Mouse (Mus musculus) neural tube, embryonic 15.5 days (tissue): ENCODE measurements at regions not wholly inside any gene's neighbourhood (a gene's known extent, or its start where the extent isn't known, plus 50 kb on each side); places are given as distances from the start of the nearest gene placed in this dataset.

Experiments used
- ATAC-seq: fragments of 200-750 bp; cut with Nextera tagmentation; 2 replicates; pipeline ENCODE4 v1.8.0; 2017; ENCODE audit warnings: mild to moderate bottlenecking, moderate TSS enrichment, moderate library complexity; ENCODE audit not compliant: low FRiP score
- H3K27ac ChIP-seq: fragments of 300-500 bp; sonication (generic); replicated peaks from 2 replicates; pipeline ENCODE4 v1.5.1; 2015; ENCODE audit warnings: mild to moderate bottlenecking, inconsistent platforms
- H3K27me3 ChIP-seq: fragments of 300-500 bp; sonication (generic); replicated peaks from 2 replicates; pipeline ENCODE4 v1.6.1; 2015; ENCODE audit warnings: inconsistent platforms
- H3K36me3 ChIP-seq: fragments of 300-500 bp; sonication (generic); 2 replicates; pipeline ENCODE4 v1.6.1; 2015; ENCODE audit warnings: inconsistent platforms
- H3K4me1 ChIP-seq: fragments of 300-500 bp; sonication (generic); 2 replicates; pipeline ENCODE4 v1.6.1; 2015; ENCODE audit warnings: inconsistent platforms
- H3K4me2 ChIP-seq: fragments of 300-500 bp; sonication (generic); 2 replicates; pipeline ENCODE4 v1.6.1; 2015; ENCODE audit warnings: inconsistent platforms, mild to moderate bottlenecking, moderate library complexity
- H3K4me3 ChIP-seq: fragments of 300-500 bp; sonication (generic); replicated peaks from 2 replicates; pipeline ENCODE4 v1.5.1; 2015; ENCODE audit warnings: mild to moderate bottlenecking, inconsistent platforms
- H3K9ac ChIP-seq: fragments of 300-500 bp; sonication (generic); replicated peaks from 2 replicates; pipeline ENCODE4 v1.6.1; 2015; ENCODE audit warnings: mild to moderate bottlenecking, inconsistent platforms
- H3K9me3 ChIP-seq: fragments of 300-500 bp; sonication (generic); replicated peaks from 2 replicates; pipeline ENCODE4 v1.6.1; 2016; ENCODE audit warnings: inconsistent platforms
- WGBS: fragments of 180-500 bp; shearing (Covaris S2); methylation state at CpG from one replicate; pipeline ENCODE4 v1.1.7; 2015; ENCODE audit warnings: mixed read lengths; 5-methylcytosine and 5-hydroxymethylcytosine counted together

DNA sequence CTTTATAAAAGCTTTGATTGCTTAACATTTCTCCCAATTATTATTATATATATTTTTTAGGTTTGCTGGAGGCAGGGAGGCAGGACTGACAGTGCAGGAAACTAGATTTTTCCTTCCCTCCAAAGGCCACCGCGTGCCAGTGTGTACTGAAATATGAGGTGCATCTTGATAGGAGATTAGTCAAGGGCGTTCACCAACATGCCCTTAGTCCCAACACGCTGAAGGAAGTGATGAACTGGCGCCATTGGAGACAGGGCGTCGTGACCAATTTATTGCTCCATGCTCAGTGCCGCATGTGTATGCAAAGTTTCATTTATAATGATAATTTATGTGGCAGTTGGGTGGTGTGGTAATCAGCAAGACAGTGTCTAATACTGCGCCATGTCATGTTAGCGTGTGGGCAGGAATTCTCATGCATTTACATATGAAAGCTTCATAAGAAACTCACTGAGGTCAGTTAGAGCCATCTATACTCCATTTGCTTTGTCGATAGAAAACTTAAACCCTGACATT lies 66.2 kb downstream of the Isl1 start:
- Histone ChIP-seq H3K4me1 (0 out of 2 replicates have a peak, but pooled peaks cover 3% of the 10 kb centered on the region), H3K36me3 (no peaks in the 10 kb centered on the region), H3K9me3 (no peaks in the 10 kb centered on the region), H3K9ac (no peak overlapping the region), H3K27ac (no peak overlapping the region), H3K4me3 (no peak overlapping the region), H3K4me2 (no peak overlapping the region), H3K27me3 (no peaks in the 10 kb centered on the region)
- 46% methylated on average over 11 of the region's 11 CpGs for WGBS
- peak; percentile 17; the same call in 1 of the 2 replicates for ATAC-seq

DNA sequence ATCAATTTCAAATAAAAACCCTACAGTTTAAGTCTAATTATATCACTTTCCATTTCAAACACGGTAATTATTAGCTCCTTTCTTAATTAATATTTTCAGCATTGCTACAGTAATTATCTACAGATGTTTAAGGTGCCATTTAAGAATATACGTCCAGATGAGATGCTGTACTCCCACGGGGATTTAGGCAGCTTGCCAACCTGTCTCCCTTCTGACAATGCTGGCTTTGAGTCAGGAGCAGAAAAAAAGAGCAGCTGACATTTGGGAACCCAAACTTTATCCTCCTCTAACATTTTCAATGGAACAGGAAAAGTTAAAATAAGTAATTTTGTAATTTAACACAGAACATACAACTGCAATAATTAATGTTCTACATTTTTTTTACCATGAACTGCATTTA lies 94.4 kb downstream of the Isl1 start:
- Histone ChIP-seq H3K9me3 (no peaks in the 10 kb centered on the region), H3K9ac (no peak overlapping the region), H3K27ac (no peak overlapping the region), H3K36me3 (no peaks in the 10 kb centered on the region), H3K4me1 (peaks cover 7% of the 10 kb centered on the region; the same call in 1 of the 2 replicates), H3K4me2 (no peak overlapping the region), H3K27me3 (no peaks in the 10 kb centered on the region), H3K4me3 (no peak overlapping the region)
- 25% methylated on average over 3 of the region's 3 CpGs for WGBS
- ATAC-seq = no peak

DNA sequence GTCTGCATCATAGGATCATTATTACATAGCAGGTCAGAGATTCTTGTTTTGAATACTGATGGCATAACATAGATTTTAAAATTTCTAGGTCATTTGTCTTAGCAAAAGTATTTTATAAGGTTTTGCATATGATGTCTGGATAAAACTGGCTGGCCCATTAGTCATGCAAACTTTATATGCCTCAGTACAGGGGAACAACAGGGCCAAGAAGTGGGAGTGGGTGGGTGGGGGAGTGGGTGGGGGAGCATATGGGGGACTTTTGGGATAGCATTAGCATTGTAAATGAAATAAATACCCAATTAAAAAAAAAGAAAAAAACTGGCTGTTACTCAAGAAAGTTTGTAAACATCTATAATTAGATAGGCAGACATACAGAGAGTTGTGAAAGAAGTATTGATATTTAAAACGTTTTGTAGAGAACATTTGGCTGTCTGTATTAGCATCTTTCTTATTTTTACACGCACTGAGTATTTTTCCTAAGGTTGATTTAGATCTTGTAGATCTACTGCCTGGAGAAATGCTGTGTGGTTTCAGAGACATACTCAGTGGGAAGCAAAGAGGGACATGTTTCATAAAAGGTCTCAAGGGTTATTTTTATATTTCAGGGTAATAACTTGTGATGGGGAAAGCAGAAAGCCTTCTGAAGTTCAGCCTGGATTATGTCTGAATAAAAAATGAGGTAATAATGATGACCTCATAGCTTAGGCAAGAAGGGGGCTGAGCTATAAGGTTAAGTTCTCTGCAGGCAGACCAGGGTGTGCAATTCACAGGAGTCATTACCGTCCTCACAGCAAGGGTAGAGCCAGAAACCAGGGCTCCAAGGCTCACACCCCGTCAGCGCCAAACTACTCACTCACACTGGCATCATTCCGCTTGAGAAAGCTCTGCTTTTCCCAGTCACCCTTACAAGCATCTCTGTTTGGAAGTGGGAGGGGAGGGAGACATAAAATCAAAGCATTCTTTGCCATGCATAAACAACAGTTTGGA lies 95.4 kb downstream of the Isl1 start:
- Histone ChIP-seq H3K9ac (no peak overlapping the region), H3K27me3 (no peaks in the 10 kb centered on the region), H3K4me2 (no peak overlapping the region), H3K4me3 (no peak overlapping the region), H3K9me3 (no peaks in the 10 kb centered on the region), H3K27ac (no peak overlapping the region), H3K4me1 (peaks cover 7% of the 10 kb centered on the region; the same call in 1 of the 2 replicates), H3K36me3 (no peaks in the 10 kb centered on the region)
- no peak for ATAC-seq
- 30% methylated on average over 6 of the region's 6 CpGs for WGBS

DNA sequence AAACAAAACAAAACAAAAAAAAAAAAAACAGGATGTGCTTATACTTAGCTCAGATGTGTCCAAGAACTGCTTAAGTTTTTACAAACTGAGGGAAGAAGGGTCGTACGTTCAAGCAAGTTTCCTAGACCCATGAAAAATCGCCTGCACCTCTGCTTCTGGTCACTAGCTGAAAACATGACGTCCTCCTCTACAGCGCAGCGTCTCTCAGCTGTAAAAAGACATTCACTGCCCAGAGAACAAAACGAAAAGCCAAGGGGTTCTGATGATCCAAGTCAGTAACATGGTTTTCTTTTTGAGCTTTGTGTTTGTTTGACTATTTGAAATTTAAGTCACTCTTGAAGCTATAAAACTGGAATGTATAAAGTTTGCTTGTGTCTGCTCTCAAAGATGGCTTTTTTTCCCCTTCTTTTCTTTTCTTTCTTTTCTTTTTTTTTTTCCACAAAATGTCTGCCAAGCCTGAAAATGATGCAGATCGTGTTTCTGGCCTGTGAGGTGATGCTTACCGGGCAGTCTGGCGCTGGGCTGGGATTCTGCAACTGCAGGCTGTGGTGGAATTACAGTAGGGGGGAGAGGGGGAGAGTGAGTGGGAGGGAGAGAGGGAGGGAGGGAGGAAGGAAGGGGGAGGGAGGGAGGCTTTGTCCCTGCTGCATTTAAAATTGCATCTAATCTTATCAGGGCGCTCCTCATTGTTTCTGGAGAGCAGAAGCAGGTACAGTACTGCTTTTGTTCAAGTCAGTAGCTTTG lies 108.1 kb downstream of the Isl1 start:
- ATAC-seq = peak; percentile 80; the same call in 1 of the 2 replicates
- peak overlapping the region; percentile 11 for H3K4me3 ChIP-seq
- no peaks in the 10 kb centered on the region for H3K36me3 ChIP-seq
- H3K27ac ChIP-seq = no peak overlapping the region
- peak overlapping the region; percentile 51 for H3K4me2 ChIP-seq
- H3K4me1 ChIP-seq = no peaks in the 10 kb centered on the region
- no peaks in the 10 kb centered on the region for H3K27me3 ChIP-seq
- no peaks in the 10 kb centered on the region for H3K9me3 ChIP-seq
- H3K9ac ChIP-seq = no peak overlapping the region
- WGBS = 3% methylated on average over 11 of the region's 11 CpGs

DNA sequence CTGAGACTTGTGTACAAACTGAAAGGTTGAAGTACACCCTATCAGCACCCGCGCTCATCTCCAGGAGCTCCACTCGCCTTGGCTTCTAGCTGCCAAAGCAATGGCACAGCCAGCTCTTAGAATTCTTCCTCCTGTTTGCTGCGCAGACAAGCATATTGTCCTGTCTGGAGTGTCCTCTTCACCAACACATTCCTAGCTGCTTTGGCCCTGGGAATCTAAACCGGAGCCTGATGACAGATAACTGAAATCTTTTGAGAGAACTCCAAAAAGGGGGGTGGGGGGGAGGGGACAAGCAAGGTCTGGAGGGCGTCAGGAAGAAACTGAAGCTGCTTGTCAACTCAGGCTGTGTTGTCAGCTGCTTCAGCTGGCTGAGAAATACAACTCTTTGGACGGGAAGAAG lies 122.4 kb downstream of the Isl1 start:
- H3K9ac ChIP-seq = no peak overlapping the region
- no peaks in the 10 kb centered on the region for H3K27me3 ChIP-seq
- H3K4me2 ChIP-seq = no peak overlapping the region
- no peaks in the 10 kb centered on the region for H3K9me3 ChIP-seq
- WGBS = 73% methylated on average over 7 of the region's 7 CpGs
- no peak for ATAC-seq
- no peaks in the 10 kb centered on the region for H3K36me3 ChIP-seq
- H3K27ac ChIP-seq = no peak overlapping the region
- no peak overlapping the region for H3K4me3 ChIP-seq
- no peaks in the 10 kb centered on the region for H3K4me1 ChIP-seq

DNA sequence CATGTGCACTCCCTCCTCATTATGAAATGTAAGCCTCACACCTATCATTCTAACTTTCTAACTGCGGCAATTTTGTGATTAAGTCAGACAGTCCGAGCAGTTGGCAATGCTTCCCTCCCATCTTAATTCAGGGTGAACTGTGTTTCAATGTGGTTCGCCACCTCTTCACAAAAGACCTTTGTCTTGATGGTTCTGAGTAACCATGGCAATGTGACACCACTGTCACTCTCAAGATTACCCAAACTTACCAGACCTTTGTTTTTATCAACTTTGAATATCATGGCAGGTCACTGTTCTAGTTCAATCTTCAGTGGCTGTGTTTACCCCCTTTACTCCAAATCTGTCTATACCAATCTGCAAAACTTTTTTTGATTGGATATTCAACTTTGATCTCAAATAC lies 131.7 kb downstream of the Isl1 start:
- H3K36me3 ChIP-seq = no peaks in the 10 kb centered on the region
- no peak overlapping the region for H3K9ac ChIP-seq
- H3K9me3 ChIP-seq = no peaks in the 10 kb centered on the region
- 16% methylated on average over 3 of the region's 3 CpGs for WGBS
- no peak overlapping the region for H3K4me2 ChIP-seq
- no peaks in the 10 kb centered on the region for H3K4me1 ChIP-seq
- ATAC-seq = no peak
- no peaks in the 10 kb centered on the region for H3K27me3 ChIP-seq
- H3K27ac ChIP-seq = no peak overlapping the region
- H3K4me3 ChIP-seq = no peak overlapping the region

DNA sequence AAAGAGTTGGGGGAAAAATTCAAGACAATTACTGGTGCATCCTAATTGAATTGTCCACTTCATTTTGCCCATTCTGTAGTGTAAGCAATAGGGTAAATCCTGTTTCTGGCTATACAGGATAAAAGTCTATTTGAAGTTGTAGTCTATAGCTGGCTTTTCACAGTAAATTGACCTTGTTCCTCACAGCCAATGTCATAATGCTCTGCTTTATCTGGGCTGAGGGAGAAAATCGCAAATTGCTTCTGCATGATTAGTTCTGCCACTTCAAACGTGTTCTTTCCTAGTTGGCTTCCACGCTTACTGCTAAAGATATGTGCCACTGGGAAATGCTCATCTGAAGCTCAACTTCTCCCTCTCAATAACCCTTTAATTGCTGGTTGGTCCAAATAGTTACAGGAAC lies 134.5 kb downstream of the Isl1 start:
- Histone ChIP-seq H3K9ac (no peak overlapping the region), H3K9me3 (no peaks in the 10 kb centered on the region), H3K36me3 (no peaks in the 10 kb centered on the region), H3K27ac (no peak overlapping the region), H3K4me3 (no peak overlapping the region), H3K4me1 (no peaks in the 10 kb centered on the region), H3K4me2 (no peak overlapping the region), H3K27me3 (no peaks in the 10 kb centered on the region)
- ATAC-seq = no peak
- WGBS = 14% methylated on average over 3 of the region's 3 CpGs

DNA sequence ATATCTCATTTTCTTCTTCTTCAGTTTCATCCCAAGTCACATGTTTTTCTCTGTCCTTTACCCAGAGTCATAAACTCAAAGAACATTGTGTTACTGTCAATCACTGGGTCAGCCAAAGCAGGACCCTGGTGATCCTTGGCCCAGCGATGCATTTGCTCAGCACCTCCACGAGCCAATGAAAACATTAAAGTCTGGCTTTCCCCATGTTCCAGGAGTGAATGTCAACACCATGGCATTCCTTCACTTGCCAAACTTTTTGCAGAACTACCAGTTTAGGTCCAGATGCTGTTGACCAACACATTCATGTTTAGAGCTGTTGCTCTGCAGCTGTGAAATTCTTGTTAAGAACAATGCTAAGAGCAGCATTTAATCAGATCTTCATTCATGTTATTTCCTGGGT lies 135.6 kb downstream of the Isl1 start:
- H3K4me2 ChIP-seq = no peak overlapping the region
- WGBS = 46% methylated on average over 2 of the region's 2 CpGs
- H3K9me3 ChIP-seq = no peaks in the 10 kb centered on the region
- ATAC-seq = no peak
- no peak overlapping the region for H3K27ac ChIP-seq
- H3K36me3 ChIP-seq = no peaks in the 10 kb centered on the region
- H3K4me1 ChIP-seq = no peaks in the 10 kb centered on the region
- H3K9ac ChIP-seq = no peak overlapping the region
- H3K4me3 ChIP-seq = no peak overlapping the region
- no peaks in the 10 kb centered on the region for H3K27me3 ChIP-seq

DNA sequence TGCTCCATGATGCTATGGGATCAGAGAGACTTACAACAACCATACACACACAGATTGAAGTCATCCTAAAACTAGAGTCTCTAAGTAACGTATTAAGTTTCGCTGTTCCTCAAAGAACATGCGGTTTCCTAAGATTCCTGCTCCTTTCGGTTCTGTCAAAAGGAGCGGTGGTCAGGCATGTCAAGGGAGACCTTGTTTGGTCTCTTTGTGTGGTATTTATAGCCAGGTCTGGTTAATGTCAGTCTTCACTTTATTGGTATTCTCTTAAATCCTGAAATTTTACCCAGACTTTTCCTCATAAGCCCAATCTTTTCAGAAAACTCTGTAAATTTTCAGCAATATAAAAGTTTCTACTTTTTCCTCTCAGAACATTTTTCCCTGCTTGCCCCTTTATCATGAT lies 166.5 kb downstream of the Isl1 start:
- 81% methylated on average over 5 of the region's 5 CpGs for WGBS
- Histone ChIP-seq H3K36me3 (no peaks in the 10 kb centered on the region), H3K4me2 (no peak overlapping the region), H3K9me3 (no peaks in the 10 kb centered on the region), H3K4me1 (no peaks in the 10 kb centered on the region), H3K9ac (no peak overlapping the region), H3K27ac (no peak overlapping the region), H3K27me3 (no peaks in the 10 kb centered on the region), H3K4me3 (no peak overlapping the region)
- ATAC-seq = no peak

DNA sequence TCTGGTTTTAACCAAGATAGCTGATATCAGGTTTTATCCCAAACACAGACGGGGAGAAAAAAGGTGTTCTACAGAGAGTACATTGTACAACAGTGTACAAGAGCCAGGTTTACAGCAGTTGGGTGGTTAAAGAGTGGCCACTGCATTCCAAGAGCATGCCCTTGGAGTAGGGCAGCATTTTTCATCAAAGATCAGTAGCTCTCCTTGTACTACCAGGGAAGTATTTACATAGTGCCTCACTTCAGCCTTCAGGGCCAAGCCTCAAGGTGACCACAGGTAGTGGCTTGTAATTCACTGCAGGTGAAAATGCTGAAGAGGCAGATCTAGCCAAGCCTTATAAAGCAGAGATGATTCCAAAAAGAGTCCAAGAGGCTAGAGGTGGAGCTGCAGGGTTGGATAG lies 190.8 kb downstream of the Isl1 start:
- no peak overlapping the region for H3K9ac ChIP-seq
- H3K27me3 ChIP-seq = no peaks in the 10 kb centered on the region
- 89% methylated on average over 1 of the region's 1 CpGs for WGBS

DNA sequence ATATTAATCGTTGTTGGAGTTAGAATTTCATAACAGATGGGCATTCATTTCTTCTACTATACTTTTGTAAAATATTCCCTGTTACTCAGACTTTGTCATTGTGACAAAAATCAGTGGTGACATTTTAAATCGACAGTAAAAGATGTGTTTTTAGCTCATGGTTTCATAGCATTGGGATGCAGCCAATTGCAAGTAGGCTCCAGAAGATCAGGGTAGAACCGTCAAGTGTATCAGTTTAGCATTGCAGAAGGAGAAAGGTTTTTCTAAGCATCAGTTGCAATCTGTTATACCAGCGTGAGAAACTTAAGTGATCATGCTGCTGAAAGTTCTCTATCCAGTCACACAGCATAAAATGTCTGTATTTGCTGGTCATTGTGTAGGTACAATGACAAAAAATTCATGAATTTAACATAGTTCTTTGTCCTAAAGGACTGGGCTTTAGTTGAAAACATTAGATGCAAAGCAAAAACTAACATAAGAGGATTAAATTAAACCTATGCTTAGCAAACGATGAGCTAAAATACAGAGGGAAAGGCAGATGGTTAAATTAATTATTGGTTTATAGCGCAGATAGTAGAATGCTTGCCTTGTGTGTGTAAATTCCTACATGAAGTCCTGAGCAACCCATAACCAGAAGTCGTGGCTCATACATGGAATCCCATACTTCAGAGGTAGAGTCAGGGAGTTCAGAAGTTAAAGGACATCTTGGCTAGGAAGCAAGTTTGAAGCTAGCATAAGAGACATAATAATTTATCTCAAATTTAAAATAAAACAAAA lies 198.3 kb downstream of the Isl1 start:
- WGBS = 85% methylated on average over 7 of the region's 7 CpGs
- Histone ChIP-seq H3K9me3 (no peaks in the 10 kb centered on the region), H3K36me3 (no peaks in the 10 kb centered on the region), H3K4me1 (no peaks in the 10 kb centered on the region), H3K27ac (no peak overlapping the region), H3K4me2 (no peak overlapping the region), H3K9ac (no peak overlapping the region), H3K4me3 (no peak overlapping the region), H3K27me3 (no peaks in the 10 kb centered on the region)
- no peak for ATAC-seq

More for the DNA sequence above, 190.8 kb downstream of the Isl1 start:
- H3K4me3 ChIP-seq = no peak overlapping the region
- H3K4me2 ChIP-seq = no peak overlapping the region
- no peak overlapping the region for H3K27ac ChIP-seq
- H3K9me3 ChIP-seq = no peaks in the 10 kb centered on the region
- H3K4me1 ChIP-seq = no peaks in the 10 kb centered on the region
- ATAC-seq = no peak
- H3K36me3 ChIP-seq = no peaks in the 10 kb centered on the region
